ENCODE assay signal across 15 mouse cellular contexts in genomic region chr14:35309201-35309600, GRCm38 (mm10).
"Had no signal": no experiment of that assay in that cellular context is flagged by ENCODE, and none has a peak within 500 bp of the region (broad histone marks: within the 10 kb centered on the region; RNA-seq: fewer than 3 reads in every experiment).

No protein-coding gene starts in this region.

- H3K4me2 ChIP-seq: neural tube, embryonic 15.5 days; stomach, embryonic 15.5 days had no signal

- H3K4me1 ChIP-seq: neural tube, embryonic 15.5 days; stomach, embryonic 15.5 days had no signal

- H3K36me3 ChIP-seq: neural tube, embryonic 15.5 days; stomach, embryonic 15.5 days had no signal

- H3K27ac ChIP-seq: neural tube, embryonic 15.5 days; stomach, embryonic 15.5 days; stomach, postnatal 0 days had no signal

- H3K27me3 ChIP-seq: neural tube, embryonic 15.5 days; stomach, embryonic 15.5 days had no signal

- DNase-seq: retina, postnatal 1 day; right cerebral cortex, adult 18-20 months; right cerebral cortex, postnatal 14 days; right cerebral cortex, postnatal 25 days; right cerebral cortex, postnatal 4 days; spleen, adult 18-20 months; thymus, adult 18-20 months; thymus, adult 2 months; thymus, postnatal 14 days; thymus, postnatal 25 days; thymus, postnatal 36 days; thymus, postnatal 4 days had no signal

- H3K9me3 ChIP-seq: neural tube, embryonic 15.5 days; stomach, embryonic 15.5 days had no signal

- H3K4me3 ChIP-seq: neural tube, embryonic 15.5 days; stomach, embryonic 15.5 days had no signal

- H3K9ac ChIP-seq: neural tube, embryonic 15.5 days; stomach, embryonic 15.5 days had no signal
